8 mouse cellular contexts compared by ENCODE assay signal in the genomic region with DNA sequence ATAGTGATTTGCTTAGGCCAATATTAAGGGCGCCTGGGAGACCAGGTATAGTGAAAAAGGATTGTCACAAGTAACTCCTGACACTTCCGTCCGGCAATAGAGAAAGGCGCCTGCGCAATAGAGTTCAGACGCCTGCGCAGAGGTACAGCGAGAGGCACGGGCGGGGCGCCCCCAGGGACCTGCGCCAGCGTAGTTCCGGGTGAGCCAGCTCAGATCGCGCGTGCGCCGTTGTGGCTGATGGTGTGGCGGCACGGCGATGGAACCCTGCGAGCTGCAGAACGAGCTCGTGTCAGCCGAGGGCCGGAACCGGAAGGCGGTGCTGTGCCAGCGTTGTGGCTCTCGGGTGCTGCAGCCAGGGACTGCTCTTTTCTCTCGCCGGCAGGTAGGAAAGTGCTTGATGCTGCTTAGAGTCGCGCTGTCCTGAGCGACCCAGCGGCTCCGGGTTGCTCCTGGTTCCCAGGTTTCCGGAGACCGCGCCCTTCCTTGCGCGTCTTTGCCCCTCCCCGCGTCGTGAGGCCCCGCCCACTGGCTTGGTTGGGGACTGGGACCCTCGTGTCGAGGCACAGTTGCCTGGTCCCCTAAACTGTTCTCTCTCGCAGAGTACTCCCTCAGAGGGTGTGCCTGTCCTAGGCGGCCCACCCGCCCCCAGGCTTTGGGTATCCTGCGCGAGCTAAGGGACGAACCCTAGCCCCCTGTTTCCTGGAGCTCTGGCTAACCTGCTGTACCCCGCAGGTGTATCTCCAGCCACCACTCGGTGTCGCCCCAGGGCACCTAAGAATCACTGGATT. TPM values are rescaled to one million over a fixed set of nuclear protein-coding genes. Genes with fewer than 3 reads are reported as not detected.
A peak's percentile ranks its signal among the peaks of the same experiment; 100 is the strongest.
DNase-seq lines count a peak whose midpoint lies in the region; ATAC-seq and TF ChIP-seq lines count a peak whose summit lies in the region.

A gene (plus strand): TSS at position 221 of the 788 bp plus-strand sequence.

- no peaks in the 10 kb centered on the region for H3K9me3 ChIP-seq in embryonic facial prominence, embryonic 15.5 days (replicated peaks)
- H3K9me3 ChIP-seq in kidney, embryonic 14.5 days (ENCODE audit: control insufficient read depth, low read length): no peaks in the 10 kb centered on the region
- no peaks in the 10 kb centered on the region for H3K9me3 ChIP-seq in limb, embryonic 15.5 days

- H3K27ac ChIP-seq in bone marrow, adult 2 months (ENCODE audit: control insufficient read depth, insufficient read depth, low read depth, low read length, poor library complexity): peak within 1 kb of the TSS; percentile 97
- H3K27ac ChIP-seq in embryonic facial prominence, embryonic 15.5 days (replicated peaks): peak within 1 kb of the TSS; percentile 98
- peak within 1 kb of the TSS; percentile 92 for H3K27ac ChIP-seq in kidney, embryonic 14.5 days (ENCODE audit: low read depth, low read length)
- peak within 1 kb of the TSS; percentile 99 for H3K27ac ChIP-seq in limb, embryonic 15.5 days

- TF ChIP-seq POLR2A in bone marrow, adult 2 months (IDR thresholded peaks at IDR 0.05; ENCODE audit: borderline replicate concordance, control insufficient read depth, low read depth, low read length): peak; percentile 94; the same call in 1 of the 2 replicates

- peak within 1 kb of the TSS; percentile 62 for H3K9ac ChIP-seq in embryonic facial prominence, embryonic 15.5 days
- H3K9ac ChIP-seq in kidney, embryonic 14.5 days (ENCODE audit: low read depth, low read length): peak within 1 kb of the TSS; percentile 73
- H3K9ac ChIP-seq in limb, embryonic 15.5 days: peak within 1 kb of the TSS; percentile 65

- ATAC-seq in embryonic facial prominence, embryonic 15.5 days (ENCODE audit: insufficient number of reproducible peaks, low FRiP score, low TSS enrichment, low read depth): peak; percentile 98
- peak; percentile 99 for ATAC-seq in kidney, embryonic 14.5 days (ENCODE audit: low FRiP score, low TSS enrichment)
- ATAC-seq in limb, embryonic 15.5 days (ENCODE audit: insufficient number of reproducible peaks, low FRiP score, low TSS enrichment, low read depth): peak; percentile 96

- H3K4me1 ChIP-seq in bone marrow, adult 2 months (ENCODE audit: control insufficient read depth, insufficient read depth, low read length): peaks cover 3% of the 10 kb centered on the region; the same call in 1 of the 2 replicates
- peaks cover 6% of the 10 kb centered on the region for H3K4me1 ChIP-seq in embryonic facial prominence, embryonic 15.5 days
- peaks cover 4% of the 10 kb centered on the region for H3K4me1 ChIP-seq in kidney, embryonic 14.5 days (ENCODE audit: control insufficient read depth, insufficient read depth, low read length)
- peaks cover 12% of the 10 kb centered on the region for H3K4me1 ChIP-seq in limb, embryonic 15.5 days

- DNase-seq in 416B (ENCODE audit: low read depth): peak; percentile 98
- DNase-seq in heart, adult 9 months (ENCODE audit: low spot score in 2 of 2): peak; percentile 99
- peak; percentile 98 for DNase-seq in monocyte, adult 2 months (ENCODE audit: low read depth in 1 of 2, low spot score in 2 of 2)
- peak; percentile 99 to 100 for DNase-seq in spleen, postnatal 36 days (ENCODE audit: low spot score in 2 of 2)

- H3K4me2 ChIP-seq in embryonic facial prominence, embryonic 15.5 days (replicated peaks): peak within 1 kb of the TSS; percentile 66
- H3K4me2 ChIP-seq in kidney, embryonic 14.5 days (replicated peaks; ENCODE audit: low read depth, low read length): peak within 1 kb of the TSS; percentile 51
- peak within 1 kb of the TSS; percentile 65 for H3K4me2 ChIP-seq in limb, embryonic 15.5 days

- H3K27me3 ChIP-seq in embryonic facial prominence, embryonic 15.5 days: no peaks in the 10 kb centered on the region
- H3K27me3 ChIP-seq in kidney, embryonic 14.5 days (ENCODE audit: control insufficient read depth, insufficient read depth, low read length): no peaks in the 10 kb centered on the region
- no peaks in the 10 kb centered on the region for H3K27me3 ChIP-seq in limb, embryonic 15.5 days

- TF ChIP-seq CTCF in bone marrow, adult 2 months (IDR thresholded peaks at IDR 0.05; ENCODE audit: control insufficient read depth, insufficient read depth, low read length): peak; percentile 64

- 0% methylated on average over 58 of the region's 58 CpGs for WGBS in bone marrow, adult 2 months
- under 1% methylated on average over 55 of the region's 58 CpGs for WGBS in embryonic facial prominence, embryonic 15.5 days
- WGBS in kidney, embryonic 14.5 days: under 1% methylated on average over 55 of the region's 58 CpGs
- WGBS in limb, embryonic 15.5 days: under 1% methylated on average over 58 of the region's 58 CpGs

- H3K4me3 ChIP-seq in bone marrow, adult 2 months (replicated peaks; ENCODE audit: control insufficient read depth, low read depth, low read length): peak within 1 kb of the TSS; percentile 92
- H3K4me3 ChIP-seq in embryonic facial prominence, embryonic 15.5 days (replicated peaks): peak within 1 kb of the TSS; percentile 80
- H3K4me3 ChIP-seq in kidney, embryonic 14.5 days (ENCODE audit: low read length): peak within 1 kb of the TSS; percentile 73
- H3K4me3 ChIP-seq in limb, embryonic 15.5 days: peak within 1 kb of the TSS; percentile 81

- H3K36me3 ChIP-seq in embryonic facial prominence, embryonic 15.5 days: peaks cover 15% of the 10 kb centered on the region; the same call in 1 of the 2 replicates
- H3K36me3 ChIP-seq in kidney, embryonic 14.5 days (ENCODE audit: control insufficient read depth, insufficient read depth, low read length): peaks cover 13% of the 10 kb centered on the region
- H3K36me3 ChIP-seq in limb, embryonic 15.5 days: peaks cover 25% of the 10 kb centered on the region

RNA-seq across cellular contexts. Expression of the gene that starts here (rescaled TPM):
- polyA plus RNA-seq in bone marrow, adult 2 months (2011; ENCODE audit: insufficient read depth, insufficient read length, low replicate concordance, missing spikeins): 10.0 and 10.9 TPM in 2 replicates
- 41.0 and 41.4 TPM in 2 replicates for polyA plus RNA-seq in embryonic facial prominence, embryonic 15.5 days (2015; fragmentation: Nextera tagmentation; extraction: Ambion mirVana)
- polyA plus RNA-seq in kidney, embryonic 14.5 days (2014; fragmentation: Nextera tagmentation; extraction: Ambion mirVana): 38.0 and 46.3 TPM in 2 replicates
- polyA plus RNA-seq in limb, embryonic 15.5 days (2015; fragmentation: Nextera tagmentation; extraction: Ambion mirVana): 43.6 and 47.8 TPM in 2 replicates

Comparison
In these comparisons a context has a peak if more than half of its experiments do, and no peak if none do; other contexts are left out.
1. Peak in every context shown above with its lines: DNase-seq, ATAC-seq, H3K4me3 ChIP-seq and H3K27ac ChIP-seq.